Comparison of ENCODE assay signal across 17 mouse cellular contexts in genomic region chr19:49855481-49856035, GRCm38 (mm10).
DNase-seq lines count a peak whose midpoint lies in the region; ATAC-seq lines count a peak whose summit lies in the region.
"Had no signal": no experiment of that assay in that cellular context is flagged by ENCODE, and none has a peak within 500 bp of the region (broad histone marks: within the 10 kb centered on the region; RNA-seq: fewer than 3 reads in every experiment).

No protein-coding gene starts in this region.

- H3K4me2 ChIP-seq in embryonic facial prominence, embryonic 11.5 days (ENCODE audit: low read depth, low read length), result no peak overlapping the region
- no peak overlapping the region for H3K4me2 ChIP-seq in limb, embryonic 11.5 days (ENCODE audit: low read depth, severe bottlenecking)
- H3K4me2 ChIP-seq in heart, embryonic 12.5 days, result no peak overlapping the region
- H3K4me2 ChIP-seq: heart, embryonic 11.5 days; liver, embryonic 12.5 days had no signal

- no peaks in the 10 kb centered on the region for H3K36me3 ChIP-seq in embryonic facial prominence, embryonic 11.5 days (replicated peaks; ENCODE audit: control insufficient read depth, insufficient read depth, low read depth, low read length)
- H3K36me3 ChIP-seq in limb, embryonic 11.5 days (ENCODE audit: control insufficient read depth, insufficient read depth, low read length), result no peaks in the 10 kb centered on the region
- H3K36me3 ChIP-seq in heart, embryonic 12.5 days, result no peaks in the 10 kb centered on the region
- H3K36me3 ChIP-seq: liver, embryonic 12.5 days had no signal

- H3K27me3 ChIP-seq in embryonic facial prominence, embryonic 11.5 days (ENCODE audit: control insufficient read depth, insufficient read depth, low read length), result no peaks in the 10 kb centered on the region
- H3K27me3 ChIP-seq in limb, embryonic 11.5 days (ENCODE audit: control insufficient read depth, insufficient read depth, low read length), result no peaks in the 10 kb centered on the region
- H3K27me3 ChIP-seq in heart, embryonic 12.5 days (replicated peaks), result no peaks in the 10 kb centered on the region
- H3K27me3 ChIP-seq: CH12.LX; liver, embryonic 12.5 days had no signal

- H3K9me3 ChIP-seq in embryonic facial prominence, embryonic 11.5 days (replicated peaks; ENCODE audit: control insufficient read depth, low read length), result no peaks in the 10 kb centered on the region
- H3K9me3 ChIP-seq in limb, embryonic 11.5 days (ENCODE audit: control insufficient read depth, low read length), result no peaks in the 10 kb centered on the region
- no peaks in the 10 kb centered on the region for H3K9me3 ChIP-seq in heart, embryonic 12.5 days (replicated peaks)
- H3K9me3 ChIP-seq: liver, embryonic 12.5 days had no signal

- H3K4me1 ChIP-seq in embryonic facial prominence, embryonic 11.5 days (ENCODE audit: control insufficient read depth, insufficient read depth, low read length), result no peaks in the 10 kb centered on the region
- no peaks in the 10 kb centered on the region for H3K4me1 ChIP-seq in limb, embryonic 11.5 days (ENCODE audit: control insufficient read depth, insufficient read depth, low read length)
- peaks cover under 1% of the 10 kb centered on the region; the same call in 1 of the 2 replicates for H3K4me1 ChIP-seq in heart, embryonic 12.5 days (replicated peaks)
- H3K4me1 ChIP-seq: liver, embryonic 12.5 days had no signal

- DNase-seq in layer of hippocampus, postnatal 10 days (ENCODE audit: low spot score in 2 of 2), result peak; percentile 8 to 18
- no peak for DNase-seq in layer of hippocampus, postnatal 36 days
- peak; percentile 47 for DNase-seq in embryo, embryonic 10 days (ENCODE audit: low spot score)
- DNase-seq in embryonic facial prominence, embryonic 11.5 days (ENCODE audit: low spot score), result peak; percentile 56
- peak; percentile 50 for DNase-seq in limb, embryonic 11.5 days (ENCODE audit: low spot score)
- DNase-seq in cerebellum, adult 9-11 months, result no peak
- DNase-seq: adrenal gland, postnatal 25 days; cerebellum, adult 11 months; gastrocnemius, postnatal 10 days; lung, postnatal 10 days; thymus, adult 2 months had no signal

- no peak overlapping the region for H3K9ac ChIP-seq in embryonic facial prominence, embryonic 11.5 days (replicated peaks; ENCODE audit: low read length)
- no peak overlapping the region for H3K9ac ChIP-seq in limb, embryonic 11.5 days (ENCODE audit: low read length)
- H3K9ac ChIP-seq in heart, embryonic 12.5 days, result no peak overlapping the region
- H3K9ac ChIP-seq: liver, embryonic 12.5 days had no signal

- no peak overlapping the region for H3K4me3 ChIP-seq in embryonic facial prominence, embryonic 11.5 days (ENCODE audit: low read depth, low read length)
- H3K4me3 ChIP-seq in limb, embryonic 11.5 days (ENCODE audit: low read depth, low read length), result no peak overlapping the region
- H3K4me3 ChIP-seq in heart, embryonic 12.5 days, result no peak overlapping the region
- H3K4me3 ChIP-seq: liver, embryonic 12.5 days had no signal

- WGBS in embryonic facial prominence, embryonic 11.5 days, result 25% methylated on average over 9 of the region's 9 CpGs
- 28% methylated on average over 9 of the region's 9 CpGs for WGBS in limb, embryonic 11.5 days
- 64% methylated on average over 9 of the region's 9 CpGs for WGBS in heart, embryonic 12.5 days

- H3K27ac ChIP-seq in embryonic facial prominence, embryonic 11.5 days (replicated peaks; ENCODE audit: low read depth, low read length), result no peak overlapping the region
- H3K27ac ChIP-seq in limb, embryonic 11.5 days (replicated peaks; ENCODE audit: low read depth, low read length), result 0 out of 2 replicates have a peak overlapping the region, but pooled peaks have one; percentile 33
- no peak overlapping the region for H3K27ac ChIP-seq in heart, embryonic 12.5 days (ENCODE audit: poor library complexity, severe bottlenecking)
- H3K27ac ChIP-seq: liver, embryonic 12.5 days had no signal

- ATAC-seq in embryonic facial prominence, embryonic 11.5 days (replicated peaks; ENCODE audit: insufficient number of reproducible peaks, low FRiP score, low TSS enrichment, low read depth), result peak; percentile 59; the same call in 1 of the 2 replicates
- ATAC-seq in limb, embryonic 11.5 days (ENCODE audit: insufficient number of reproducible peaks, low FRiP score, low TSS enrichment, low read depth), result peak; percentile 79; the same call in 1 of the 2 replicates
- no peak for ATAC-seq in erythroblast, adult 5-6 weeks (replicated peaks; ENCODE audit: low FRiP score, poor library complexity, severe bottlenecking)
- ATAC-seq in heart, embryonic 12.5 days (ENCODE audit: insufficient number of reproducible peaks, low FRiP score), result no peak
- ATAC-seq: intestine, embryonic 16.5 days; liver, embryonic 12.5 days had no signal

Comparison
In these comparisons a context has a peak if more than half of its experiments do, and no peak if none do; other contexts are left out.
1. DNase-seq: peak in layer of hippocampus, postnatal 10 days (2 of 2), embryo, embryonic 10 days (single experiment), embryonic facial prominence, embryonic 11.5 days (single experiment) and limb, embryonic 11.5 days (single experiment); none in layer of hippocampus, postnatal 36 days (0 of 2) and cerebellum, adult 9-11 months (single experiment).
2. ATAC-seq: peak in embryonic facial prominence, embryonic 11.5 days (single experiment) and limb, embryonic 11.5 days (single experiment); none in erythroblast, adult 5-6 weeks (single experiment) and heart, embryonic 12.5 days (single experiment).